Mouse (Mus musculus) midbrain, postnatal 0 days (tissue): ENCODE measurements around the gene Gnaz. TPM values are rescaled to one million over a fixed set of nuclear protein-coding genes. Genes with fewer than 3 reads are reported as not detected.

Source experiments
- ATAC-seq: fragments of 200-750 bp; cut with Nextera tagmentation; 2 replicates; pipeline ENCODE4 v1.8.0; 2017; ENCODE audit warnings: moderate number of reproducible peaks, mild to moderate bottlenecking, moderate TSS enrichment, moderate library complexity; ENCODE audit not compliant: low FRiP score
- DNase-seq: peaks from one replicate; pipeline ENCODE4 v3.0.0-alpha.2; 2015; ENCODE audit warnings: low spot score
- H3K27ac ChIP-seq: fragments of 300-500 bp; sonication (generic); 2 replicates; pipeline ENCODE4 v1.5.1; 2014; ENCODE audit warnings: low read depth, mild to moderate bottlenecking, low read length, mixed read lengths
- H3K27me3 ChIP-seq: fragments of 300-500 bp; sonication (generic); 2 replicates; pipeline ENCODE4 v1.6.1; 2014; ENCODE audit warnings: low read length, control low read depth, mixed read lengths; ENCODE audit not compliant: insufficient read depth
- H3K36me3 ChIP-seq: fragments of 300-500 bp; sonication (generic); 2 replicates; pipeline ENCODE4 v1.6.1; 2014; ENCODE audit warnings: low read length, control low read depth, mixed read lengths; ENCODE audit not compliant: insufficient read depth
- H3K4me1 ChIP-seq: fragments of 300-500 bp; sonication (generic); 2 replicates; pipeline ENCODE4 v1.6.1; 2014; ENCODE audit warnings: mild to moderate bottlenecking, control low read depth, antibody characterized with exemption, low read length, mixed read lengths; ENCODE audit not compliant: insufficient read depth
- H3K4me2 ChIP-seq: fragments of 300-500 bp; sonication (generic); 2 replicates; pipeline ENCODE4 v1.6.1; 2014; ENCODE audit warnings: low read depth, mild to moderate bottlenecking, low read length, mixed read lengths; ENCODE audit not compliant: poor library complexity, severe bottlenecking
- H3K4me3 ChIP-seq: fragments of 300-500 bp; sonication (generic); 2 replicates; pipeline ENCODE4 v1.5.1; 2014; ENCODE audit warnings: low read depth, mild to moderate bottlenecking, low read length, moderate library complexity
- H3K9ac ChIP-seq: fragments of 300-500 bp; sonication (generic); replicated peaks from 2 replicates; pipeline ENCODE4 v1.6.1; 2014; ENCODE audit warnings: mild to moderate bottlenecking, low read length, moderate library complexity, mixed read lengths; ENCODE audit not compliant: poor library complexity, severe bottlenecking
- H3K9me3 ChIP-seq: fragments of 300-500 bp; sonication (generic); 2 replicates; pipeline ENCODE4 v1.6.1; 2016; ENCODE audit warnings: low read length, control low read depth
- CTCF ChIP-seq: IDR thresholded peaks from 2 replicates; pipeline ENCODE4 v1.5.1; 2016; ENCODE audit warnings: antibody characterized with exemption, mild to moderate bottlenecking
- WGBS: fragments of 180-500 bp; shearing (Covaris S2); extraction: QIAGEN DNeasy Blood & Tissue Kit; methylation state at CpG from one replicate; pipeline ENCODE4 v1.1.7; 2014; 5-methylcytosine and 5-hydroxymethylcytosine counted together
- polyA plus RNA-seq: library from polyadenylated mRNA; unstranded; fragments of >200 nt; fragmentation: Nextera tagmentation; extraction: Ambion mirVana; gene quantifications from 2 replicates; pipeline ENCODE4 v1.2.1, GENCODE M21; 2015
- total RNA-seq: library from RNA; depleted of rRNA; stranded (reverse); fragments of >200 nt; gene quantifications from 2 replicates; pipeline ENCODE4 v1.2.3, GENCODE M21; 2014

Gnaz gene
- total and polyA plus RNA-seq, 2 experiments from 2014 or later: 132 to 219 TPM

DNA sequence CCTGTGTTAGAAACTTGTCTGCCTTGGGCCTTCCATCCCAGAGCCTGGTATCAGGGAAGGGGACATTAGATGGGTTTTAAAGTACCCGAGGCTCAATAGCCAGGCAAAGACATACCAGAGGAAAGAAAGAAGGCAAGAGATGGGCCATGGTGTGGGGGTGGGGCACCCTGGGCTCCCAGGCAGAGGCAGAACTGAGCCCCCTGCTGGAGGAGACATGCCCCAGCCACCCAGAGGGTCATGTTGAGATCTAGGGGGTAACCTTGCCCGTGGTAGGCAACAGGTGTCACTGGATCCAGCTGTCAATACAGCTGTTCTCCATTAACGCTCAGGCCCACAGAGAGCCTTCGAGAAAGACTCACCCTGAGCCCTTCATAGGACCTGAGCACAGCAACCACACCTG, 22.8 kb downstream of the Gnaz start:
- no peaks in the 10 kb centered on the region for H3K9me3 ChIP-seq
- H3K4me3 ChIP-seq: no peak overlapping the region
- H3K27ac ChIP-seq: no peak overlapping the region
- WGBS: 87% methylated on average over 4 of the region's 4 CpGs
- no peaks in the 10 kb centered on the region for H3K27me3 ChIP-seq
- no peak overlapping the region for H3K9ac ChIP-seq
- TF ChIP-seq CTCF: peak; percentile 43
- H3K36me3 ChIP-seq: peaks cover 30% of the 10 kb centered on the region
- DNase-seq (no peak), ATAC-seq (no peak)
- H3K4me1 ChIP-seq: no peaks in the 10 kb centered on the region
- H3K4me2 ChIP-seq: no peak overlapping the region

DNA sequence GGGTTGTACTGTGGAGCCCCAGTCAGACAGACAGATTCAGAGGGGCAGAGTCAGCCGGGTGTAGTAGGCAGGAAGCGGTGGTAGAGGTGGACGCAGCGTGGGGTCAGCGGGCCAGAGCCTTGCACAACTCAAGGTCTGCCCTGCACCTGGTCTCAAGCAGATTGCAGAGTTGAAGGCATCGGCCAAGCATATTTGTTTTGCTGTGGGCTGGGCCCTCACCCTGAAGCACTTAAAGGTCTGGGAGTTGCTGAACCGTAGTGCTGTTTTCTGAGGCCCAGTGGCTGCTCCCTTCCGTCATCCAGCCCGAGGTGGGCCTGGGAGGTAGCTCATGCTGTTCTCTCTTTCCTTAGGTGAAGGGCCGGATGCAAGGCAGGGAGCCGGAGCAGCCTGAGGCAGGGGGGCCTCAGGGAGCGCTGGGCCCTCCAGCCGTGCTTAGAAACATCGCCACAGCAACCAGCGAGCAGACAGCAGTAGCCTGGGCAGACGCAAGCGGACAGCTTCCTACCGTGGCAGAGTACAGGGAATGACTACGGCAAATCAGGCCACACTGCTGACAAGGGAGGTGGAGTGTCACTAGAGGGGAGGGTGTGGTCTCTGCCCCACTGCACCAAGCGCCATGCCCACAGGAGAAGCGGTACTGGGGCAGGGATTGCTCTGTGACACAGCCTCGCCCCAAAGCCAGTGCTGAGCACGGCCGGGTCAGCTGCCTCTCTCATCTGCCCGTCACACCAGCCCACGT, 23.8 kb downstream of the Gnaz start:
- DNase-seq (no peak), ATAC-seq (no peak)
- no peak overlapping the region for H3K4me3 ChIP-seq
- no peak overlapping the region for H3K27ac ChIP-seq
- H3K4me2 ChIP-seq: no peak overlapping the region
- no peak overlapping the region for H3K9ac ChIP-seq
- TF ChIP-seq CTCF: no peak
- WGBS: 43% methylated on average over 26 of the region's 26 CpGs
- H3K4me1 ChIP-seq: peaks cover 5% of the 10 kb centered on the region; the same call in 1 of the 2 replicates
- H3K9me3 ChIP-seq: no peaks in the 10 kb centered on the region
- peaks cover 30% of the 10 kb centered on the region for H3K36me3 ChIP-seq
- H3K27me3 ChIP-seq: no peaks in the 10 kb centered on the region

GRCm38 (mm10) chr10:74994863-74995262, 27.9 kb downstream of the Gnaz start:
- no peak for TF ChIP-seq CTCF
- Histone ChIP-seq H3K4me3 (no peak overlapping the region), H3K9ac (no peak overlapping the region), H3K4me2 (no peak overlapping the region; the same call in 1 of the 2 replicates), H3K4me1 (peaks cover 9% of the 10 kb centered on the region; the same call in 1 of the 2 replicates), H3K27ac (peak overlapping the region; percentile 51; the same call in 1 of the 2 replicates), H3K27me3 (no peaks in the 10 kb centered on the region), H3K9me3 (no peaks in the 10 kb centered on the region), H3K36me3 (peaks cover 30% of the 10 kb centered on the region)
- DNase-seq: no peak
- WGBS: 15% methylated on average over 5 of the region's 5 CpGs
- no peak for ATAC-seq

DNA sequence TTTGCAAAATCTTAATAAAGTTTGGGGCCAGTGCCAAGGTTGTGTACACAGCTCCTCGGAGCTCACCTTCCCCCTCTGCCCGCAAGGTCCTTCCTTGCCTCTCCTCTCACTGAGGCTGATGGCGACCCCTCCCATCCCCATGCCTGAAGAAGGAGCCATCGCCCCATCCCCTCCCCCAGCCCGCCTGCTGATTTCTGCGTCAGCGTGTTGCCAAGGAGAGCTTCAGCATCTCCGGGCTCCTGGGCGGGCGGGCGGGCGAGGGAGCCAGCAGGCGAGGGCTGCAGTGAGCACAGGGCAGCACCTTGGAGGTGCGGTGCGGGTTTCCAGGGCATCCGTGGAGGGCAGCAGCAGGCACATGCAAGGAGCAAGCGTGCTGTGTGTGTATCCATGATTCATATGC, 28.4 kb downstream of the Gnaz start:
- Histone ChIP-seq H3K9me3 (no peaks in the 10 kb centered on the region), H3K4me1 (peaks cover 9% of the 10 kb centered on the region; the same call in 1 of the 2 replicates), H3K27me3 (no peaks in the 10 kb centered on the region), H3K4me2 (peak overlapping the region; percentile 33), H3K4me3 (no peak overlapping the region), H3K36me3 (peaks cover 30% of the 10 kb centered on the region), H3K9ac (no peak overlapping the region), H3K27ac (no peak overlapping the region)
- ATAC-seq: peak; percentile 25; the same call in 1 of the 2 replicates
- peak; percentile 53 for DNase-seq
- no peak for TF ChIP-seq CTCF
- 2% methylated on average over 15 of the region's 17 CpGs for WGBS

DNA sequence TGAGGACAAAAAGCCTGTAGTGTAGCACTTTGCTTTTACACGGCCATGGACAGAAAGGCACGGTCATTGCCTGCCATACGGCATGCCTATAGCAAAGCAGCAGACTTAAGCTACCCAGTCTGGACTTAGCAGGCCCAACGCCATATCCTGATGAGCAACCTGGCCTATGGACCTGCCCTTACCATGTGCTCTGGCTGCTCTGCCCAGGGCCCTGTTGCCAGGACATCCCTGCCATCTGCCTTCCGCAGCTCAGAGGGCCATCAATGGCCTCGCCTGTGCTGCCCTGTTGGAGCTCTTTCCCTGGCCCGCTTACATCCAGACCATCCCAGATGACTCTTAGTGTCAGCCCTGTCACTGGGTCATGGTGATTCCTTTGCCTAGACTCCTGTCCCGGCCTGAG, 34.4 kb downstream of the Gnaz start:
- 94% methylated on average over 8 of the region's 8 CpGs for WGBS

DNA sequence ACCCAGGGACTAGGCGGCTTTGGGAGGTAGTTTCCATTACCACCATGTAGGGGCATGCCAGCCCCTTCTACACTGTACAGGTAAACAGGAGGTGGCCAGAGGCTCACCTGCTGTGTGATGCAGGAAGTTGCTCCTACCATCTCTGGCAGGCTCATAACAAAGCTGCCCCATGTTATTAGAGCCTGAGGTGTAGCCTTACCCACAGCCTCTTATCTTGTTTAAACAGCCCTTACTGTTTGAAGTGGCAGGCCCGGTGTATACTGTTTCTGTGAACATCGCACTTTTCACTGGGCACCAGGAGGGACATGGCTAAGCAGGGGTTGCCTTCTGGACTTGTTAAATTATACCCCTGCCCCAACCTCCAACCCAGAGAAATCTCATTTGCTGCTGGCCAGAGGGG, 37.1 kb downstream of the Gnaz start:
- Histone ChIP-seq H3K9me3 (no peaks in the 10 kb centered on the region), H3K9ac (no peak overlapping the region), H3K27ac (no peak overlapping the region), H3K36me3 (peaks cover 7% of the 10 kb centered on the region; the same call in 1 of the 2 replicates), H3K27me3 (no peaks in the 10 kb centered on the region), H3K4me1 (peaks cover 16% of the 10 kb centered on the region; the same call in 1 of the 2 replicates), H3K4me2 (no peak overlapping the region), H3K4me3 (no peak overlapping the region)
- 81% methylated on average over 3 of the region's 3 CpGs for WGBS
- no peak for TF ChIP-seq CTCF
- no peak for ATAC-seq
- no peak for DNase-seq

More for the DNA sequence above, 34.4 kb downstream of the Gnaz start:
- ATAC-seq: no peak
- DNase-seq: no peak
- H3K4me3 ChIP-seq: no peak overlapping the region
- H3K27ac ChIP-seq: no peak overlapping the region
- peaks cover 7% of the 10 kb centered on the region; the same call in 1 of the 2 replicates for H3K4me1 ChIP-seq
- H3K4me2 ChIP-seq: no peak overlapping the region
- no peaks in the 10 kb centered on the region for H3K27me3 ChIP-seq
- no peak for TF ChIP-seq CTCF
- H3K9ac ChIP-seq: no peak overlapping the region
- H3K9me3 ChIP-seq: no peaks in the 10 kb centered on the region
- H3K36me3 ChIP-seq: peaks cover 15% of the 10 kb centered on the region; the same call in 1 of the 2 replicates
